13 mouse cellular contexts compared by ENCODE assay signal in genomic region chr14:117383188-117383587, GRCm38 (mm10).
A peak's percentile ranks its signal among the peaks of the same experiment; 100 is the strongest.
DNase-seq lines count a peak whose midpoint lies in the region; ATAC-seq and TF ChIP-seq lines count a peak whose summit lies in the region.
"Had no signal": no experiment of that assay in that cellular context is flagged by ENCODE, and none has a peak within 500 bp of the region (broad histone marks: within the 10 kb centered on the region; RNA-seq: fewer than 3 reads in every experiment).

No protein-coding gene starts in this region.

- no peaks in the 10 kb centered on the region for H3K4me1 ChIP-seq in heart, postnatal 0 days (ENCODE audit: control insufficient read depth, insufficient read depth)
- no peaks in the 10 kb centered on the region for H3K4me1 ChIP-seq in embryonic fibroblast, embryonic 13.5 days (ENCODE audit: control insufficient read depth, insufficient read depth, low read length)
- 0 out of 2 replicates have a peak, but pooled peaks cover 8% of the 10 kb centered on the region for H3K4me1 ChIP-seq in hindbrain, embryonic 15.5 days (replicated peaks)
- H3K4me1 ChIP-seq: stomach, embryonic 15.5 days had no signal

- 0 out of 2 replicates have a peak overlapping the region, but pooled peaks have one; percentile 9 for H3K27ac ChIP-seq in heart, postnatal 0 days (ENCODE audit: low read depth)
- H3K27ac ChIP-seq in embryonic fibroblast, embryonic 13.5 days (ENCODE audit: insufficient read depth, low read length): peak overlapping the region; percentile 35; the same call in 1 of the 2 replicates
- no peak overlapping the region for H3K27ac ChIP-seq in hindbrain, embryonic 15.5 days (replicated peaks)
- H3K27ac ChIP-seq: stomach, embryonic 15.5 days had no signal

- H3K9ac ChIP-seq in heart, postnatal 0 days (replicated peaks; ENCODE audit: low read depth, low read length): no peak overlapping the region
- H3K9ac ChIP-seq in hindbrain, embryonic 15.5 days: no peak overlapping the region
- H3K9ac ChIP-seq: stomach, embryonic 15.5 days had no signal

- TF ChIP-seq EP300 in heart, postnatal 0 days (IDR thresholded peaks at IDR 0.05; ENCODE audit: low read depth): no peak

- TF ChIP-seq POLR2A in embryonic fibroblast, embryonic 13.5 days (IDR thresholded peaks at IDR 0.05; ENCODE audit: low read depth, low read length): no peak

- no peaks in the 10 kb centered on the region for H3K9me3 ChIP-seq in heart, postnatal 0 days (replicated peaks; ENCODE audit: control insufficient read depth, low read length)
- H3K9me3 ChIP-seq in hindbrain, embryonic 15.5 days: no peaks in the 10 kb centered on the region
- H3K9me3 ChIP-seq: stomach, embryonic 15.5 days had no signal

- no peak for TF ChIP-seq CTCF in heart, postnatal 0 days (IDR thresholded peaks at IDR 0.05; ENCODE audit: low read depth)
- no peak for TF ChIP-seq CTCF in embryonic fibroblast, embryonic 13.5 days (IDR thresholded peaks at IDR 0.05; ENCODE audit: borderline replicate concordance, insufficient read depth, low read length)

- 77% methylated on average over 7 of the region's 7 CpGs for WGBS in heart, postnatal 0 days
- WGBS in hindbrain, embryonic 15.5 days: 39% methylated on average over 7 of the region's 7 CpGs

- no peak overlapping the region for H3K4me3 ChIP-seq in heart, postnatal 0 days (ENCODE audit: low read depth, low read length)
- no peak overlapping the region for H3K4me3 ChIP-seq in embryonic fibroblast, embryonic 13.5 days (ENCODE audit: insufficient read depth, low read length)
- no peak overlapping the region for H3K4me3 ChIP-seq in hindbrain, embryonic 15.5 days
- H3K4me3 ChIP-seq: myocyte; stomach, embryonic 15.5 days had no signal

- H3K4me2 ChIP-seq in heart, postnatal 0 days (ENCODE audit: low read depth, low read length): no peak overlapping the region
- H3K4me2 ChIP-seq in hindbrain, embryonic 15.5 days: no peak overlapping the region
- H3K4me2 ChIP-seq: stomach, embryonic 15.5 days had no signal

- DNase-seq in heart, postnatal 0 days (ENCODE audit: low spot score): no peak
- no peak for DNase-seq in heart, adult 18-20 months
- peak; percentile 8 for DNase-seq in retina, adult 2 months (ENCODE audit: low read depth, low spot score)
- DNase-seq in left cerebral cortex, adult 11 months (ENCODE audit: low spot score): no peak
- DNase-seq in thymus, postnatal 36 days: no peak
- DNase-seq in right cerebral cortex, adult 18-20 months: no peak
- DNase-seq: kidney, postnatal 36 days; lung, postnatal 10 days; right cerebral cortex, postnatal 25 days had no signal

- no peaks in the 10 kb centered on the region for H3K36me3 ChIP-seq in heart, postnatal 0 days (replicated peaks; ENCODE audit: control insufficient read depth, insufficient read depth, low read length)
- H3K36me3 ChIP-seq in hindbrain, embryonic 15.5 days: no peaks in the 10 kb centered on the region
- H3K36me3 ChIP-seq: stomach, embryonic 15.5 days had no signal

- H3K27me3 ChIP-seq in heart, postnatal 0 days (ENCODE audit: control insufficient read depth, insufficient read depth, low read length): no peaks in the 10 kb centered on the region
- H3K27me3 ChIP-seq in hindbrain, embryonic 15.5 days: no peaks in the 10 kb centered on the region
- H3K27me3 ChIP-seq: stomach, embryonic 15.5 days had no signal

- 0 out of 2 replicates have a peak, but pooled peaks have one; percentile 6 for ATAC-seq in heart, postnatal 0 days (ENCODE audit: insufficient read depth, low read depth)
- 0 out of 2 replicates have a peak, but pooled peaks have one; percentile 23 for ATAC-seq in hindbrain, embryonic 15.5 days (ENCODE audit: low FRiP score, low read depth)
